Comparison of ENCODE assay signal across 9 mouse cellular contexts in genomic region chr17:84074000-84074782, GRCm38 (mm10).
DNase-seq lines count a peak whose midpoint lies in the region; ATAC-seq and TF ChIP-seq lines count a peak whose summit lies in the region.
"Had no signal": no experiment of that assay in that cellular context is flagged by ENCODE, and none has a peak within 500 bp of the region (broad histone marks: within the 10 kb centered on the region; RNA-seq: fewer than 3 reads in every experiment).

No protein-coding gene starts in this region.

- H3K4me1 ChIP-seq in heart, embryonic 13.5 days = peaks cover 21% of the 10 kb centered on the region
- H3K4me1 ChIP-seq in kidney, adult 2 months (ENCODE audit: control insufficient read depth, insufficient read depth, low read length) = peaks cover 8% of the 10 kb centered on the region
- H3K4me1 ChIP-seq: liver, embryonic 13.5 days had no signal

- no peak for TF ChIP-seq POLR2A in kidney, adult 2 months (IDR thresholded peaks at IDR 0.05; ENCODE audit: low read depth, low read length)

- H3K27ac ChIP-seq in heart, embryonic 13.5 days (replicated peaks) = peak overlapping the region; percentile 55
- H3K27ac ChIP-seq in kidney, adult 2 months (ENCODE audit: insufficient read depth, low read depth, low read length) = peak overlapping the region; percentile 84
- H3K27ac ChIP-seq: liver, embryonic 13.5 days had no signal

- TF ChIP-seq CTCF in kidney, adult 2 months (conservative IDR thresholded peaks at IDR 0.05; ENCODE audit: insufficient read depth, insufficient read length, low read depth, low read length) = no peak

- no peak for DNase-seq in heart, postnatal 25 days (ENCODE audit: low spot score)
- peak; percentile 95 for DNase-seq in Muller cell, postnatal 12 days (ENCODE audit: inconsistent ontology term)
- DNase-seq in kidney, adult 2 months = peak; percentile 75
- DNase-seq in lung, postnatal 25 days (ENCODE audit: low spot score) = peak; percentile 67
- no peak for DNase-seq in left cerebral cortex, adult 11 months (ENCODE audit: low spot score)
- DNase-seq in embryo, embryonic 10.5 days (ENCODE audit: low spot score) = no peak
- DNase-seq: liver, embryonic 13.5 days had no signal

- no peak overlapping the region for H3K4me2 ChIP-seq in heart, embryonic 13.5 days
- H3K4me2 ChIP-seq: liver, embryonic 13.5 days had no signal

- intact Hi-C loops in heart, postnatal 25 days (cut with DNase I) = loop anchor here (5.0 kb wide), 1 partner anchor 38 kb away; no protein-coding TSS in a partner anchor

- peak overlapping the region; percentile 35; the same call in 1 of the 2 replicates for H3K9ac ChIP-seq in heart, embryonic 13.5 days
- H3K9ac ChIP-seq: liver, embryonic 13.5 days had no signal

- no peak for ATAC-seq in heart, embryonic 13.5 days (ENCODE audit: extremely low read depth, insufficient number of reproducible peaks, low FRiP score, low TSS enrichment)
- ATAC-seq in inflammation-experienced regulatory T-cells, adult 6 months = no peak

- no peaks in the 10 kb centered on the region for H3K36me3 ChIP-seq in heart, embryonic 13.5 days
- no peaks in the 10 kb centered on the region for H3K36me3 ChIP-seq in kidney, adult 2 months (ENCODE audit: control insufficient read depth, insufficient read depth, low read length)
- H3K36me3 ChIP-seq: liver, embryonic 13.5 days had no signal

- no peaks in the 10 kb centered on the region for H3K9me3 ChIP-seq in heart, embryonic 13.5 days
- H3K9me3 ChIP-seq: liver, embryonic 13.5 days had no signal

- 67% methylated on average over 10 of the region's 10 CpGs for WGBS in heart, embryonic 13.5 days
- 76% methylated on average over 10 of the region's 10 CpGs for WGBS in kidney, adult 2 months

- no peaks in the 10 kb centered on the region for H3K27me3 ChIP-seq in heart, embryonic 13.5 days (replicated peaks)
- H3K27me3 ChIP-seq in kidney, adult 2 months (replicated peaks; ENCODE audit: control insufficient read depth, insufficient read depth, low read length) = no peaks in the 10 kb centered on the region

- no peak overlapping the region for H3K4me3 ChIP-seq in heart, embryonic 13.5 days
- H3K4me3 ChIP-seq in kidney, adult 2 months (ENCODE audit: insufficient read depth, low read depth, low read length) = no peak overlapping the region
- H3K4me3 ChIP-seq: liver, embryonic 13.5 days had no signal

Comparison
In these comparisons a context has a peak if more than half of its experiments do, and no peak if none do; other contexts are left out.
1. DNase-seq: peak in Muller cell, postnatal 12 days (single experiment), kidney, adult 2 months (single experiment) and lung, postnatal 25 days (single experiment); none in heart, postnatal 25 days (single experiment), left cerebral cortex, adult 11 months (single experiment) and embryo, embryonic 10.5 days (single experiment).